Mouse (Mus musculus) lung, embryonic 15.5 days (tissue): ENCODE results near the gene Tmsb15b1. TPM values are rescaled to one million over a fixed set of nuclear protein-coding genes. Genes with fewer than 3 reads are reported as not detected.
"Not testable (repeated sequence)": the region's sequence is repeated elsewhere in the genome, so short reads cannot be mapped to it uniquely, and the experiment has no call there.

Source experiments
- ATAC-seq: fragments of 200-750 bp; cut with Nextera tagmentation; 2 replicates; pipeline ENCODE4 v1.8.0; 2017; ENCODE audit warnings: moderate number of reproducible peaks, borderline replicate concordance; ENCODE audit not compliant: low FRiP score, low TSS enrichment; ENCODE audit errors: extremely low read depth
- H3K27ac ChIP-seq: fragments of 300-500 bp; sonication (generic); 2 replicates; pipeline ENCODE4 v1.5.1; 2015; ENCODE audit warnings: moderate library complexity, mild to moderate bottlenecking, inconsistent platforms
- H3K27me3 ChIP-seq: fragments of 300-500 bp; sonication (generic); 2 replicates; pipeline ENCODE4 v1.6.1; 2015; ENCODE audit warnings: inconsistent platforms
- H3K36me3 ChIP-seq: fragments of 300-500 bp; sonication (generic); 2 replicates; pipeline ENCODE4 v1.6.1; 2015; ENCODE audit warnings: inconsistent platforms
- H3K4me1 ChIP-seq: fragments of 300-500 bp; sonication (generic); 2 replicates; pipeline ENCODE4 v1.6.1; 2015; ENCODE audit warnings: inconsistent platforms
- H3K4me2 ChIP-seq: fragments of 300-500 bp; sonication (generic); 2 replicates; pipeline ENCODE4 v1.6.1; 2015; ENCODE audit warnings: inconsistent platforms, mild to moderate bottlenecking, moderate library complexity
- H3K4me3 ChIP-seq: fragments of 300-500 bp; sonication (generic); 2 replicates; pipeline ENCODE4 v1.5.1; 2015; ENCODE audit warnings: mild to moderate bottlenecking, inconsistent platforms
- H3K9ac ChIP-seq: fragments of 300-500 bp; sonication (generic); 2 replicates; pipeline ENCODE4 v1.6.1; 2015; ENCODE audit warnings: inconsistent platforms
- H3K9me3 ChIP-seq: fragments of 300-500 bp; sonication (generic); 2 replicates; pipeline ENCODE4 v1.6.1; 2016; ENCODE audit warnings: inconsistent platforms
- WGBS: fragments of 180-500 bp; shearing (Covaris S2); methylation state at CpG from one replicate; pipeline ENCODE4 v1.1.7; 2015; 5-methylcytosine and 5-hydroxymethylcytosine counted together
- polyA plus RNA-seq: library from polyadenylated mRNA; unstranded; fragments of >200 nt; fragmentation: Nextera tagmentation; extraction: Ambion mirVana; gene quantifications from 2 replicates; pipeline ENCODE4 v1.2.1, GENCODE M21; 2015

Gene Tmsb15b1
- polyA plus RNA-seq, 1 experiment from 2014 or later = 22.2 TPM

- Histone ChIP-seq H3K4me2 (peak within 1 kb of the TSS; percentile 54), H3K4me3 (peak within 1 kb of the TSS; percentile 41)
- H3K9ac ChIP-seq, H3K9me3 ChIP-seq, ATAC-seq, H3K36me3 ChIP-seq, H3K27me3 ChIP-seq, H3K27ac ChIP-seq, H3K4me1 ChIP-seq: not testable (repeated sequence)
- 81% methylated on average over 6 of the region's 6 CpGs for WGBS
Observed at GRCm38 (mm10) chrX:136975397-136975796, 1.3 kb downstream of the Tmsb15b1 start, which contains the start of gene Tmsb15b2. Gene Tmsb15b2 (minus strand): TSS chrX:136975497.

- WGBS = 21% methylated on average over 2 of the region's 2 CpGs
- H3K27me3 ChIP-seq = no peaks in the 10 kb centered on the region
- no peaks in the 10 kb centered on the region for H3K4me1 ChIP-seq
- ATAC-seq = no peak
- H3K4me3 ChIP-seq = no peak overlapping the region
- H3K36me3 ChIP-seq = no peaks in the 10 kb centered on the region
- no peak overlapping the region for H3K27ac ChIP-seq
- no peak overlapping the region for H3K4me2 ChIP-seq
- H3K9me3 ChIP-seq = no peaks in the 10 kb centered on the region
- no peak overlapping the region for H3K9ac ChIP-seq
Observed at GRCm38 (mm10) chrX:136959688-136960087, 17.0 kb downstream of the Tmsb15b1 start.

- H3K27ac ChIP-seq, H3K36me3 ChIP-seq, H3K9me3 ChIP-seq, H3K27me3 ChIP-seq, H3K4me1 ChIP-seq, H3K9ac ChIP-seq: not testable (repeated sequence)
- ATAC-seq = peak; percentile 19; the same call in 1 of the 2 replicates
- H3K4me2 ChIP-seq = peak overlapping the region; percentile 49
- 51% methylated on average over 5 of the region's 5 CpGs for WGBS
- peak overlapping the region; percentile 31 for H3K4me3 ChIP-seq
Observed at GRCm38 (mm10) chrX:136958300-136958699, 18.4 kb downstream of the Tmsb15b1 start.

- peak; percentile 92 for ATAC-seq
- WGBS = 18% methylated on average over 13 of the region's 13 CpGs
- not testable (repeated sequence) for H3K36me3 ChIP-seq, H3K27ac ChIP-seq, H3K4me1 ChIP-seq, H3K9me3 ChIP-seq, H3K27me3 ChIP-seq, H3K9ac ChIP-seq
- Histone ChIP-seq H3K4me2 (peak overlapping the region; percentile 49), H3K4me3 (peak overlapping the region; percentile 31)
Observed at GRCm38 (mm10) chrX:136957583-136958279, 18.9 kb downstream of the Tmsb15b1 start.

GRCm38 (mm10) chrX:136937985-136938384 is 38.7 kb downstream of the Tmsb15b1 start:
- ATAC-seq = no peak
- no peak overlapping the region for H3K9ac ChIP-seq
- H3K27ac ChIP-seq = no peak overlapping the region
- 8% methylated on average over 3 of the region's 3 CpGs for WGBS
- no peaks in the 10 kb centered on the region for H3K27me3 ChIP-seq
- no peak overlapping the region for H3K4me2 ChIP-seq
- no peaks in the 10 kb centered on the region for H3K36me3 ChIP-seq
- H3K9me3 ChIP-seq = no peaks in the 10 kb centered on the region
- H3K4me1 ChIP-seq = no peaks in the 10 kb centered on the region
- no peak overlapping the region for H3K4me3 ChIP-seq

- no peaks in the 10 kb centered on the region; the same call in 1 of the 2 replicates for H3K9me3 ChIP-seq
- no peak within 1 kb of the TSS for H3K4me2 ChIP-seq
- H3K9ac ChIP-seq = no peak within 1 kb of the TSS
- H3K36me3 ChIP-seq = no peaks in the 10 kb centered on the region
- H3K4me1 ChIP-seq = no peaks in the 10 kb centered on the region
- no peak within 1 kb of the TSS for H3K27ac ChIP-seq
- no peaks in the 10 kb centered on the region for H3K27me3 ChIP-seq
- ATAC-seq = no peak
- 89% methylated on average over 14 of the region's 14 CpGs for WGBS
- no peak within 1 kb of the TSS for H3K4me3 ChIP-seq
Observed at GRCm38 (mm10) chrX:136927031-136927430, 49.6 kb downstream of the Tmsb15b1 start, which contains the start of gene H2bfm. Gene H2bfm (plus strand): TSS chrX:136927325.

- Histone ChIP-seq H3K4me3 (no peak overlapping the region), H3K4me1 (no peaks in the 10 kb centered on the region), H3K27me3 (no peaks in the 10 kb centered on the region), H3K4me2 (no peak overlapping the region), H3K9me3 (no peaks in the 10 kb centered on the region; the same call in 1 of the 2 replicates), H3K36me3 (no peaks in the 10 kb centered on the region), H3K27ac (no peak overlapping the region), H3K9ac (no peak overlapping the region)
- no peak for ATAC-seq
Observed at GRCm38 (mm10) chrX:136925863-136926262, 50.8 kb downstream of the Tmsb15b1 start.

Other genes starting within 250 kb of the Tmsb15b1 start
- gene Morf4l2, start 233.2 kb downstream of the Tmsb15b1 start, polyA plus RNA-seq = 549 and 553 TPM in 2 replicates
- 0.10 TPM in 1 of 2 replicates, not detected in the other for gene Glra4, start 196.7 kb downstream of the Tmsb15b1 start, polyA plus RNA-seq
- gene Plp1, start 154.2 kb downstream of the Tmsb15b1 start, polyA plus RNA-seq = 2.4 and 3.6 TPM in 2 replicates
- gene Rab9b, start 108.1 kb downstream of the Tmsb15b1 start, polyA plus RNA-seq = 0.08 and 0.14 TPM in 2 replicates
- not detected in 2 replicates for gene H2bfm, start 49.5 kb downstream of the Tmsb15b1 start, polyA plus RNA-seq
- 30.5 and 33.3 TPM in 2 replicates for gene Tmsb15b2, start 1.4 kb downstream of the Tmsb15b1 start, polyA plus RNA-seq
- gene Tmsb15l, start within 50 bp of the Tmsb15b1 start, polyA plus RNA-seq = 2.9 and 3.5 TPM in 2 replicates
- gene Zcchc18, start 16.3 kb upstream of the Tmsb15b1 start, polyA plus RNA-seq = 11.0 and 11.4 TPM in 2 replicates
- gene Slc25a53, start 61.4 kb upstream of the Tmsb15b1 start, polyA plus RNA-seq = 12.1 and 14.6 TPM in 2 replicates
- gene Fam199x, start 72.7 kb upstream of the Tmsb15b1 start, polyA plus RNA-seq = 10.9 and 11.2 TPM in 2 replicates
- gene Esx1, start 145.2 kb upstream of the Tmsb15b1 start, polyA plus RNA-seq = not detected in 2 replicates